Mouse (Mus musculus) cerebellum, postnatal 4 days (tissue): ENCODE measurements at regions not wholly inside any gene's neighbourhood (a gene's known extent, or its start where the extent isn't known, plus 50 kb on each side); places are given as distances from the start of the nearest gene placed in this dataset.

Experiments
- DNase-seq, 2 experiments: peaks; one replicate each; pipeline ENCODE4 v3.0.0; 2022; ENCODE audit warnings: low spot score in 2 of 2, mixed read lengths in 1 of 2

DNA sequence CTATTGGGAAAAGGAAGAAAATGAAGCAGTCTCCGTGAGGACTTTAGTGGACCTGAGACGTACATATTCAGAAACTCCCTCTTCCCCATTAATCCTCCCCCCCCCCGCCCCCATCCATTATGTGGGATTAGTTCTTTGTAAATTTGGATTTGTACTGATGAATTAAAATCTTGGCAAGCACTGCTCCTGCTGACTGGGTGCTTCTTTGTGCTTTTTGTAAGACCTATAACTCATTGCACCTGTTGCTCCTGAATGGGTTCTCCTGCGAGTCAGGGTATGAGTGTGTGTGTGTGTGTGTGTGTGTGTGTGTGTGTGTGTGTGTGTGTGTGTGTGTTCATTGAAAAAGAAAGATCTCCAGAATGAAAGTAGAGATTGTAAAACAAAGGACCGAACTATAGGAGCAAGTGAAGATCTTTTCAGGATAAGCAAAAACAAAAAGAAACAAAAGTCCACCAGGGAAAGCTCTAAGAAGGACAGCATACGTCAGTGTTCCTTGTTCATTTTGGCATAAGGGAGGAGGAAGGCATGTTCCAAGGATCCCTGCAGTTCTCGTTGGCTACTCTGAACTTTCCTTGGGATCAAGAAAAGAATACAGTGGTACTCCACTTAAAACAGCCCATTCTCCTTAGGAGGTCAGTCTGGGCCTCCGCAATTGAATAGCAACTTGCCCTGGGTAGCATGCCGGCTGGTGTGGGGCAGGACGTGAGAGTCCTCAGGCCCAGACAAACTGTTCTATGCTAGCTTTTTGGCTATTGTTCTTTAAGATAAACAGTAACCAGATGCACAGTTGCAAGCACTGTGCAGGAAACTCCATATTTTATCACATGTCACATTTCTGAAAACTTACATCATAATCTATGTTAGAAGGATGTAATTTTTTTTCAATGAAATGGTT, 131.9 kb upstream of the Zfp462 start:
- DNase-seq = no peak

GRCm38 (mm10) chr4:54837326-54837725, 107.5 kb upstream of the Zfp462 start:
- DNase-seq = peak in 1 of 2 experiments; percentile 6

GRCm38 (mm10) chr4:54838111-54838510, 106.7 kb upstream of the Zfp462 start:
- no peak for DNase-seq

DNA sequence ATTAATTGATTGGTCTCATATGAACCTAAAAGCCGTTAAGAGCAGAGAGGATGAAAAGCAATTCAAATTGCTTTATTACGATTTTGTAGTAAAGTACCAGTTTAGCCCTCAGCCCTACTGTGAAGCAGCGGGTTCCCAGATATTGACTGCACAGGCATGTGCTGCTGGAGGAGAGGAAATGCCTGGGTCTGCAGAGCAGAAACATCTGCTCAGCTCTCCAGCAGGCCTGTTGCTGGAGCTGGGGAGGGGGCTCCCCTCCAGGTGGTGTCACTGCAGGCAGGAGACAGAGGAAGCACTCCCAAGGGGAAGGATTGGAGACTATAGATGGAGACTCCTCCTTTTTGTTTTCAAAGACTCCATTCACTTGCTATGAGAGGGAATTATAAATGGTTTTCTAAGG, 106.1 kb upstream of the Zfp462 start:
- no peak for DNase-seq

- no peak for DNase-seq
These were observed 91.6 kb upstream of the Zfp462 start for GRCm38 (mm10) chr4:54852991-54853925.

- DNase-seq = no peak
These were observed 86.2 kb upstream of the Zfp462 start for GRCm38 (mm10) chr4:54858604-54859003.

DNA sequence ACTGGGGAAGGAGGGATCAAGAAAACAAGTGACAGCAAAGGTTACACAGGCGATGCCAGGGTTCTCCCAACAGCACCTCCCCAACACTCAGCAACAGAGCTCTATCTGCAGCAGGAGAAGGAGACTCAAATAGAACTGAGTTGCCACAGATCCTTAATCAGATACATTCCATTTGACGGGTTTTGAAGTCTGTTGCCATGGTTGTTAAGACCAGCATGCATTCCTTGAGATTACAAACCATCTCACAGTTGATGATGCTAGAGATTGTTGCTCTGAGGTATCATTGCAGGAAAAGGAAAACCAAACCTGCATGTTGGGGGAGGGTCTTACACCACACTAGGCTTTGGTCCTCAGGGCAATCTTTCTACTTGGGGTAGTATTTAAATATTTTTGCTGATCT, 78.8 kb upstream of the Zfp462 start:
- no peak for DNase-seq

- DNase-seq = no peak
These were observed 70.6 kb upstream of the Zfp462 start for GRCm38 (mm10) chr4:54874136-54874827.

- no peak for DNase-seq
These were observed 69.3 kb upstream of the Zfp462 start for GRCm38 (mm10) chr4:54875506-54875905.

DNA sequence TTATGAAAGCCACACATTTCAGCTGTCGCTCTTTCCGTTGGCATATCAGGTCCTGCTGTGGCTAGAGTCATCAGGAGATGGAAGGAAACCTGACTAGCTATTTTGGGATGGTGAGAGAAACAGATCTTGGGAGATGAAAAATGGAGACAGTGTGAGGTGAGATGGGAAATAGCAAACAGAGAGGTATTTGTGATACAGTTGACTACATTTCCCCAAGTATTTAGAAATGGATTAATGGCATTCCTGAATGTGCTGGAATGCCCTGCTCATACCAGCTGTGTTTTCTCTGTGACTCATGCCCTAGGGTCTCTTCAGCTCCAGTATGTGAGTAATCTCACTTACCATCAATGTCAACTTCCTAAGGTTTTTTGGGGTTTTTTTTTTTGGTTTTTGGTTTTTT, 67.5 kb upstream of the Zfp462 start:
- DNase-seq = no peak

DNA sequence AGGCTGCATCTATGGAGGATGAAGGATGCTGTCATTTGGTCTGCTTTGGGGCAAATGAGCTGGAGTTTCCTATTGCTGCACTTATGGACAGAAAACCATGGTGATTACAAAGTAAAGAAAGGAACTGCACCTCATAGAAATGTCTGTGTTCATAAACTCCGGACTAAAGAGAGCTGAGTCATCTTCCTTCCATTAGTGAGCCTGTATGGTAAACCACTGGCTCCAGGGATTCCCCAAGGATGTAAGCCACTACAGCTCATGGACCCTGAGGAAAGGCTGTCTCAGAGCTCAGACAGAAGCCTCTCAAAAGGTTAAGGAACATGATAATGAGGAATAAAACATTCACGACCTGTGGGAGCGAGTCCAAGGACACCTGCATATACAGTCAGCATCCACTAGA, 66.3 kb upstream of the Zfp462 start:
- DNase-seq = no peak

- DNase-seq = no peak
These were observed 51.6 kb upstream of the Zfp462 start for GRCm38 (mm10) chr4:54893288-54893687.
